In genomic region chr14:56963969-56964734, GRCm38 (mm10) we compare ENCODE assay signal across 8 mouse cellular contexts.
A peak's percentile ranks its signal among the peaks of the same experiment; 100 is the strongest.
DNase-seq lines count a peak whose midpoint lies in the region; ATAC-seq and TF ChIP-seq lines count a peak whose summit lies in the region.

No protein-coding gene starts in this region.

- H3K4me3 ChIP-seq in left cerebral cortex, adult 2 months = no peak overlapping the region

- ATAC-seq in common myeloid progenitor, adult 5-6 weeks (replicated peaks; ENCODE audit: low read depth, poor library complexity, severe bottlenecking) = peak; percentile 52; the same call in 1 of the 2 replicates

- intact Hi-C loops in left cerebral cortex, adult 2 months (cut with DNase I) = no loop called here
- intact Hi-C loops in left cerebral cortex, postnatal 36 days (cut with DNase I) = loop anchor here (5.0 kb wide), 1 partner anchor 93 kb away; the partner anchor contains the start of gene Gja3

- H3K27ac ChIP-seq in left cerebral cortex, adult 2 months = no peak overlapping the region

- TF ChIP-seq CTCF in left cerebral cortex, adult 2 months (IDR thresholded peaks at IDR 0.05) = peak; percentile 69

- DNase-seq in adrenal gland, postnatal 36 days = peak; percentile 5 to 27
- no peak for DNase-seq in adrenal gland, postnatal 25 days
- DNase-seq in left cerebral cortex, adult 2 months (ENCODE audit: extremely low spot score in 1 of 2, low spot score in 2 of 2) = no peak
- DNase-seq in left cerebral cortex, postnatal 36 days (ENCODE audit: low spot score in 2 of 2) = no peak
- peak; percentile 25 for DNase-seq in layer of hippocampus, adult 9-10 months (ENCODE audit: low spot score)
- DNase-seq in splenic B cell, adult 2 months (ENCODE audit: low read depth, low spot score) = peak; percentile 56
- DNase-seq in cerebellum, adult 11 months = no peak

- no peaks in the 10 kb centered on the region for H3K27me3 ChIP-seq in splenic B cell, adult 2 months (ENCODE audit: control insufficient read depth, insufficient read depth, low read length, poor library complexity, severe bottlenecking)

- peaks cover 6% of the 10 kb centered on the region for H3K36me3 ChIP-seq in splenic B cell, adult 2 months (ENCODE audit: control insufficient read depth, insufficient read depth, low read length, poor library complexity, severe bottlenecking)

Comparison
In these comparisons a context has a peak if more than half of its experiments do, and no peak if none do; other contexts are left out.
1. DNase-seq: peak in adrenal gland, postnatal 36 days (2 of 2), layer of hippocampus, adult 9-10 months (single experiment) and splenic B cell, adult 2 months (single experiment); none in adrenal gland, postnatal 25 days (single experiment), left cerebral cortex, adult 2 months (0 of 2), left cerebral cortex, postnatal 36 days (0 of 2) and cerebellum, adult 11 months (single experiment).